Mouse (Mus musculus) spleen, adult 18-20 months (tissue): Measurements from ENCODE around the gene Setd5.

Experiments
- DNase-seq, 2 experiments: peaks; one replicate each; pipeline ENCODE4 v3.0.0; 2022; ENCODE audit warnings: mixed read lengths in 2 of 2

Gene Setd5

DNA sequence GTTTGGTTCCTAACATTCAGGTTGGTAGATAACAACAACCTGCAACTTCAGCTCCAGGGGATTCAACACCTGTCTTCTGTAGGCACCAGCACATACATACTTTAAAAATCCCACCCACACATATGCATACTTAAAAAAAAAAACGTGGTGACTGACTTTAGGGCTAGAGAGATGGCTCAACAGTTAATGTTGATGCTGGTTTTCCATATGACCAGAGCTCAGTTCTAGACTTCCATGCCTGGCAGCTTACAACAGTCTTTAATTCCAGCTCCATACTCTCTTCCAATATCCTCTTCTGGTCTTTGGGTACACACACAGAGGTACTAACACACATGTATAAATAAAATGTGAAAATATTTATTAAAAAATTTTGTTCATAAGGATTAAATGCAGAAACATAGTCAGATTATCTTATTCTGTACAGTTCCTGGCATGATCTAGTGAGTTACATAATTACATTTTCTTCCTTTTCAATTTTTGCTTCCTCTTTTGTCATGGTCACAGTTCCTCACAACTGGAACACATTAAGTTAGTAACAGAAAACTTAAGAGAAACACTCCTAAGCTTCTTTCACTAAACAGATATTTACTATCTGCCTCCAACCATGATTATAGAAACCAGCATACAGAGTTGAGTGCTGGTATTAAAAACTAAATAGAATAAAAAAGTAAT, 16.1 kb upstream of the Setd5 start:
- DNase-seq: no peak

DNA sequence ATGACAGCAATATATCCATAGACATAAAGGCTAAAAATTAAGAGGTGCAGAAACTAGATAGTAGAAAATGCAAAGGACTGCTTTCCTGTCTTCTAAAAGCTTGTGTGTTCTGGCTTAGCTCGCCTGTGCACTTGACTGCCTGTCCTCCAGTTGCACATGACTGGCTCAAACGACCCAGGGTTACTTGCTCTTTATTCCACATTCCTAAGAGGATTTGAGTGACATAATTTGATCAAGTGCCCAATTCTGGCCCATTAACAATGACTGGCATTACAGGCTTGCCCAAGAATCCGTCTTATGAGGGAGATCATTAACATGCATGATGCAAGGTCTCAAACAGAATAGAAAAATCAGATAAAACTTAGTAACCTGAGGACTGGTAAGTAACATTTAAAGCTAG, 14.9 kb upstream of the Setd5 start:
- DNase-seq: no peak

DNA sequence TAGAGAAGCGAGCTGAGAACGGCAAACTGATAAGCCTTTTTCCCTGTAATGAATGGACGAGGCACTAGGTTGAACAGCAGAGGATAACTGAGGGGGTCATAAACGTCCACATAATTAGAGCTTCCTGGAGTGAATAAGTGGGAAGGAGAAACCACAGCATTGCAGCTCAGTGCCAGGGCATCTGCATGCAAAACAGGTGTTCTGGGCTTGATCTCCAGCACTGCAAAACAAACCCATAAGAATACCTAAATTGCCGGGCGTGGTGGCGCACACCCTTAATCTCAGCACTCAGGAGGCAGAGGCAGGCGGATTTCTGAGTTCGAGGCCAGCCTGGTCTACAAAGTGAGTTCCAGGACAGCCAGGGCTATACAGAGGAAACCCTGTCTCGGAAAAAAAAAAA, 13.8 kb upstream of the Setd5 start:
- no peak for DNase-seq

DNA sequence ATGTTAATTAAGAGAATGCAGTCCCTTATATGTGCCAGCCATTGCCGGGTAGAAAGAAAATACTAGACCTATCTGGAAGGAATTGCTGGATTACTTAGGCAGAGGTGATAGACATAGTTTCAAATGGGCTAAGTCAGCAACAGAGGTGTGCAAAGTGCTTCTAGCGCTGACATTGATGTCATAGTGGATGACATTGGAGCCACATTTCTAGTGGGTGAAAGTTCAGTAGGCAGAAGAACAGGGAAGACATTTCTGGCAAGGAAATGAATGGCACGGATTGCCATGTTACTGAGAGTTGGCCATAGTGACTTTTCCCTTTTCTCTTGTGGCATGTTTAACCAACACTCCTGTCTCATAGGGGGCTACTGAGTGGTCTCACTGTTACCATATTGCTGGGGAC, 12.0 kb upstream of the Setd5 start:
- DNase-seq: no peak

DNA sequence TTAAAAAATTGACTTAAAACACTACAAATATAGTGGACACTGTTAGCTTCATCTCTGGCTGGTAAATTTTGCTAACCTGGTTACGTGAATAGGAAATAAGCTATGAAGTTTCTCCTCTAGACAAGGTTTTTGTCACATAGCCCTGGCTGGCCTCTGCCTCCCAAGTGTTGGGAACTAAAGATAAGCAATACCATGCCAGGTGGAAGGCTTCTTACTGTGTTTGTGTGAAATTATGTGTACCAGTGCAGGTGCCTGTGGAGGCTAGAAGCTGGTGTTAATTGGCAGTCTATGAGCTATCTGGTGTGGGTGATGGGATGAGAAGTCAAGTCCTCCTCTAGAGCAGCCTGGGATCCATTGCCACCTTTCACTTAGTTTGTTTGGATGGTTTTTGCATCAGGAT, 8.0 kb upstream of the Setd5 start:
- DNase-seq: no peak

DNA sequence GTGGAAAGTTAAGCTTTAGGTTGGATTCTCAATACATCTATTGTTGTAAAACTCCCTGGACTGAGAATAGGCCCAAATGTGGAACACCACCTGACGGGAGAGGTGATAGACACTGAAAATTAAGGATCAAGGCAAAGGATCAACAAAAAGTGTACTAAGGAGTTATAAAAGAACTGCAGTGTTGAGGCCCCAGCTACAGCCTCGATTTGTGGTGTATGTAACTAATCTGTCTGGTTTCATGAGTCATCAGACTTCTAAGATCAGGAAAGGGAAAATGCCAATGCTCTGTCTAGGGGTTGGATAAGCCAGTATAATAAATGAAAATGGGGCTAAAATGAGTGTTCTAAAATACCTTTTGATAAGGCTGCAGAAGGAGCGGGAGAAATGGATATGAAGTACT, 1.9 kb upstream of the Setd5 start:
- no peak for DNase-seq

DNA sequence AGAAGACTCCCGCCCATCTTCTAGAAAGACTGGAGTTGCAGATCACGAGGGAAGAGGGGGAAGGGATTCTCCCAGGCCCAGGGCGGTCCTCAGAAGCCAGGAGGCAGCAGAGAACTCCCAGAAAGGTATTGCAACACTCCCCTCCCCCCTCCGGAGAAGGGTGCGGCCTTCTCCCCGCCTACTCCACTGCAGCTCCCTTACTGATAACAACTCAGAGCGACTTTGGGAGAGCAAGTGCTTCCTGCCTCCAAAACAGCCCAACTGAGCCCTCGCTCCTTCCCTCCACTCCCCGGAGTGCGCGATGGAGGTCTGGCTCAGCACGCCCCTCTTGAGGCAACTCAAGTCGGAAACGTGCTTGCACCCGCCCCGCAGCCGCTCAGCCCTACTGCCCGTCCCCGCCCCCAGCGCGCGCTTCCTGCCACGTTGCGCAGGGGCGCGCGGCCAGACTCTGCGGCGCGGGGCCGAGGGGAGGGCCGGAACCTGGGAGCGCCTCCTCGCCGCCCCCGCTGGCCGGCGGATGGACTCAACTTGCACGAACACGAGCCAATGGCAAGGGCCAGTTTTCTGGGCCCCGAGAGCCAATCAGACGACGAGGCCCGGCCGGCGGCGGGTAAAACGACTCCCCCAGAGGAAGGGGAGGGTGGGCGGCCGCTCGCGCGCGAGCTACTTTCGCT, 1.0 kb upstream of the Setd5 start:
- DNase-seq: peak; percentile 91 to 93

DNA sequence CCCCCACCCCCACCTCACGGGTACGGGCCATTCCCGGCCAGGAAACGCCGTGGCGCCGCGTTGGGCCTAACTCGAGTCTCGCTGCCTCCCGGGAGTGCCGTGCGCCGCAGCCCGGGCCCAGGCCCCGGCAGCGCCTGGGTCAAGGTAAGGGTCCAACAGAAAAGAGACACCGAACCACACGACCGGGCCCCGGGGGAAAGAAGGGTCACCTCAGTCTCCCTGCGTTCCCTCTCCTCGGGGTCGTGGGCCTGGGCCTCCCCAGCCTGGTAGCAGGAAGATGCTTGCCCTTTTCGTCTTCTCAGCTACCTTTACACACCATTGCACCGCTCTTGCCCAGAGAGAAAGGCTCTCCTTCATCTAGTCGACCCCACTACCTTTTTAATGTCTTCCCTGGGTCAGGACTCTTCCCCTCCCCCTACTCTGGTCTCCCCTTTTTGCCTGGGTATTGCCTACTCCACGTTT, 435 bp downstream of the Setd5 start:
- DNase-seq: no peak

DNA sequence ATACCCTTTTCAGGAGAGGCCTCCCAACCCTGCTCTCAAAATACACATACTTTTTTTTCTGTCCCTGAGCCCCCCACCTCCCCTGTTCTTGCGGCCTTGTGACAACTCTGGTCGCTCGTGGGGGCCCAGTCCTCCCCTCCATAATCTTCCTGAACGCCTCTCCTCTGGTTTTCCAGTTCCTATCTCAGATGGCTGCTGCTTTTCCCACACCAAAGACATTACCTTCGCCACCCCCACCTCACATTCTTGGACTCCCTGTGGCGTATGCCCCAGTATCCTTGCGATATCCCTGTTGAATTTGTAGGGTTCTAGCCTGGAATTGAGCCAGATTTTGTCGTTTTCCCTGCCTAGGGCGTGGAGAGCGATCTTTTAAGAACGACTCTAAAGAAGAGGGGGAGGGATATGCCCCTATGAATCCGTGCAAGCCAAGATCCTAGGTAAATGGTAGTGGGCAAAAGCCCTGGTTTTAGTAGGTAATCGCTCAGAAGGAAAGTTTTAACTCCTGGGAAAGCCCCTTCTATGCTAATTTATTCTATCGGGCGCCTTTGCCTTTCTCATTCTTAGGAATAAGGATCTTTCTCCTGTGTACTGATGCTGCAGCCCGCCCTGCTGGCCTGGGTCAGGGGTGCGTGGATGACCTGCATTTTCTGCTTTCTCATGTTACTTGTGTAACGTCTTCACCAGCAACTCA, 1.0 kb downstream of the Setd5 start:
- DNase-seq: peak in 1 of 2 experiments; percentile 18

DNA sequence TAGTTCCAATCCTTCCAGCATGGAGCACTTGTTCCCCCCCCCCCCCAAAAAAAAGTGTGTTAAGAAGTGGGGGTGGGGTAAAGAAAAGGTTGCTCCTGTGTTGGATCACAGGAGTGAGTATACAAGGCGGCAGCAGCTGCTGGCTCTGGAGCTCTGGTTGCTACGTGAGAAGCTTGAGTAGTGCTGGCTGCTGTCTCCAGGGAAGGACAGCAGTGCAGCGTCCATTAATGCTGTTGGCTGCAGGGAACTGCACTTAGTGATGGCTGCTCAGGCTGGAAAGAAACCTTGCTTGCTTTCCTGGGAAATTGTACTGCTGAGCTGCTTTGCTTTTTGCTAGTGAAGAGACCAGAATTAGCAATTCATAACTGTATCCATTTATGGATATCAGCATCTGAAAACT, 2.3 kb downstream of the Setd5 start:
- no peak for DNase-seq

DNA sequence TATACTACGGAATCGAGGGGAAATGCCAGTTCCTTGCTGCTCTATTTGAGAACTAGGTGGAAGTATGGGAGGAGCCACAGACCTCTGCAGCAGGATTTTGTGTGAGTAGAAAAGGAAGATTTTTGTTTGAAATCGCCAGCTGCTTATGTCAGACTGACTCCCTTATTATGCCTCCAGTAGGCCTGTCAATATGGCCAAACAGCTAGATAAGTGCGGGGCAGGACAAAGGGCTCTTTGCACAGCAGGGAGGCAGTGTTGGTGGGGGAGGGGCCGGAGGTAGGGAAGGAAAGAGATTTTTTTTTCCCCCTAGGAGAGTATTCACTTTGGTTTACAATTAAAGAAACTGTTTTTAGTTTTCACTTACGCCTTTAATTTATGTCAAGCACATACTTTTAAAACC, 5.1 kb downstream of the Setd5 start:
- DNase-seq: no peak

DNA sequence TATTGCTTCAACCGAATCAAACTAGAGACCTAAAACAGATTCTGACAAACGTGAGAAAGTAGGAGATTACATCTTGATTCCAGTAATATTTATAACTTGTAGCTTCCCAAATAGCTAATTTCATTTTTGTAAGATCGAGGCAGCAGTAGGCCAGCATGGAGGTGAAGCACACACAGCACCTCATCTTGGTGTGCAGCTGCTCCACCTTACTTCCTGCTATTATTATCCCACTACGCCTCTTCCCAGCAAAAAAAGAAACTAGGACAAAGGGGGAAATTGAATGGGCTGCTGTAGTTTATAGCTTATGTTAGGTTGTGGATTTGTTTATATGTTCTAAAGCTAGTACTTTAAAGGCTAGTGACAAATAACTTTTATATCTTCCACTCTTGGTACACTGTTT, 7.4 kb downstream of the Setd5 start:
- DNase-seq: no peak

DNA sequence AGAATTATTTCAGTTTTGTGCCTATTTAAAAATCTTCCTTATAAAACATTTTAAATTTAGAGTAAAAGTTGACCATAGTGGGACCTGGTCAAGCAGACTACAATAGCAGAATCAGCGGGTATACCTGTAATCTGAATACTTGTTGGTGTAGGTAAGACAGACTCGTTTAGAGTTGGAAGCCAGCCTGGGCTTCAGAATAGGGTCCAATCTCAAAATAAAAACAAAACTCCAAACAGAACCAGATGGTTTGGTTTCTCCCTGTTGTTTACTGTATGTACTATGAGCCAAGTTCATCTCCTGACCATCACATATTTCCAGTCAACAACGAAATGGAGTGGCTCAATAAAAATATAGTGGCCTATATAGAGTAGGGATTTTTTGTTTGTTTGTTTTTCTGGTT, 16.0 kb downstream of the Setd5 start:
- DNase-seq: no peak

DNA sequence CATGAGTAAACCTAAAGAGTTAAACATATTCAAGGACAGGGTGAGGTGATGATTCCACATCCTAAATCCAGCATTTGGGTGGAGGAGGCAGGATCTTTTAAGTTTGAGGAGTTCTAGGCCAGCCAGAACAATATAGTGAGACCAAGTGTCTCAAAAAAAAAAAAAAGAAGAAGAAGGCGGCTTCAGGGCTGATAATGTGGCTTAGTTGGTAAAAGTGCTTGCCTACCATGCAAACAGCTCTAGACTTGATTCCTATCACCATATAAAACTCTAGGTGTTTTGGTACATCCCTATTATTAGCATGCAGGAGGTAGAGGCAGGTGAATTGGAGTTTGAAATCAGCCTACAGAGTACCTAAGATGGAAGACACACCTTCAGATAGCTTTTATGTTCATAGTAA, 18.4 kb downstream of the Setd5 start:
- no peak for DNase-seq

DNA sequence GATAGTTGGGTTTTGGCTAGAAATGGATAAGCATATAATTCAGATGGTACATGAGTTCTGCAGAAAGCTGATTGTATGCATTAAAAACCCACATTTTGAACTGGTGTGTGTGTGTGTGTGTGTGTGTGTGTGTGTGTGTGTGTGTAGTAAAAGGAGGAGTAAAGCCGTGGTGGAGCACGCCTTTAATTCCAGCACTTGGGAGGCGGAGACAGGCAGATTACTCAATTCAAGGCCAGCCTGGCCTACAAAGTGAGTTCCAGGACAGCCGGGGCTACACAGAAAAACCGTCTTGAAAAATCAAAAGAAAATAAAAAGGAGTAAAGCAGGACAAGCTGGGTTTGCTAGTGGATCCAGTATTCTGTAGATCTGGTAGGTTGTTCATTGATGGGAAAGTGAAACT, 20.5 kb downstream of the Setd5 start:
- DNase-seq: no peak

DNA sequence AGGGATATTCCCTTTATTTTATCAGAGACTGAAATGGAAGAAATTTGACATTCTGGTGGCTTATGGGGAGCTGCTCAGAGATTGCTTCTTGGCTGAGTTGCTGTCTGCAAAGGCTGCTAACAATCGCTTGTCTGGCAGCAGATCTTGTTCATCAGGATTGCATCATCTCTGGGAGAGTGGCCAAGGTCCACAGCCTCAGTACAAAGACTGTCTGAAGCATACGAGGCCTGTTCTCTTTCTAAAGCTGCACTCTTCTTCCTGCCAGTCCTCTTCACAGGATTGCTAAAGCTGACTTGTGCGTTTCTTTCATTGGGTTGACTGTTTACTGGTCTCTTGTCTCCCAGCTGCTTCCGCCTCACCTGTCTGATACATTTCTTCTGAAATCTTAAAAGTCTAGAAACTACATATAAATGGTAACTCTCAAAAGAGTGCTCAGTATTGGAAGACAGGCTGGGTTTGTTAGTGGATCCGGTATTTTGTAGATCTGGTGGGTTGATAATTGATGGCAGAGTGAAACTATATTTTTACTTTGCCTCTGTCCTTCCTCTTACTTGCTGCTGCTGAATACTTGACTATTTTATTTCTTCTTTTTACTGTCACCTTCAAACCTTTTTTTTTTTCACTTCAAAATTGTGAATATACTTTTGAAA, 22.6 kb downstream of the Setd5 start:
- DNase-seq: peak in 1 of 2 experiments; percentile 30

DNA sequence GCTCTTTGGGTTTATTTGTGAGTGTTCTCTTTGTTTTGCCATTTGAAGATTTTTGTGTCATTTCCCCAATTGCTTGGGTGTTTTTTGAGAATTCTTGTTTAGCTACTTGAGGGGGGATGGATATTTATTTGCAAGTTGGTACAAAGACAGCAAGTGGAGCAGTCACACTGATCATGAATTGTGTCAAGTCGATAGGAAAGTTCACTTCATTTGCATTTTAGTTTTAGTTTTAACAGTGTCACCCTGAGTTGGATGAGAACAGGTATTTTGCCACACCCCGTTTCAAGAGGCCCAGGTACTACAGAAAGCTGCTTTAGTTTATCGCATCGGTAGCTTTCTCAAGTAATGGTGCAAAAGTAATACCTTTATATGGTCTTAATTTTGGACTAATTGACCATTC, 25.4 kb downstream of the Setd5 start:
- DNase-seq: no peak

DNA sequence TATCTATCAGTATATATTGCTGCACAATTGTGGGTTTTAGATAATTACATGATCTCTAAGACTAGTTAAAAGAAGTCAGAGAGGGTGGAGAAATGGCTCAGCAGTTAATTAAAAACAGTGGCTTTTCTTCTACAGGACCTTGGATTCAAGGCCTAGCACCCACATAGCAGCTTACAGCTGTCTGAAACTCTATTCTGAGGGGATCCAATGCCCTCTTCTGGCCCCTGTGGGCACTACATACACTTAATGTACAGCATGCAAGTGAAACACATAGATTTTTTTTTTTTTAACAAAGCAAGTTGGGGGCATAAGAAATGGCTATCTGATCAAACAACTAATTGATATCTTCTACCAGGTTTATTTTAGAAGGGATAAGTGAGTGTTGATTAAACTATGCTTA, 26.6 kb downstream of the Setd5 start:
- peak; percentile 41 to 70 for DNase-seq

DNA sequence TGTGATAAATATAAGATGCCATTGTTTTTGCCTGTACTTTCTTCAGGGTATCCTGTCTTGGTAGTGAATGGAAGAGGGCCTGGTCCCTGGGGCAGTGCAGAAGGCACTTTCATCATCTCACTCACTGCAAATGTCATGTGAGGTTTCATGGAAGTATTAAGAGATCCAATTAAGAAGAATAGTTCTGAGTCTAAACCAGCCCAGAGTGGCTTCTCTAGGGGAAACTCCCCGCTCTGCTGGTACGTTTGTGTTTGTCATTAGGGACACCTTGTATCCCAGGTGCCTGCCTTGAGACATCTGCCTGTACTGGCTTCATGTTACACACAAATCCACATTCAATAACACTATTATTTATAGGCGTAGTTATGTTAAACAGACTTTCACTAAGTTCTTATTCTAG, 32.2 kb downstream of the Setd5 start:
- DNase-seq: no peak

DNA sequence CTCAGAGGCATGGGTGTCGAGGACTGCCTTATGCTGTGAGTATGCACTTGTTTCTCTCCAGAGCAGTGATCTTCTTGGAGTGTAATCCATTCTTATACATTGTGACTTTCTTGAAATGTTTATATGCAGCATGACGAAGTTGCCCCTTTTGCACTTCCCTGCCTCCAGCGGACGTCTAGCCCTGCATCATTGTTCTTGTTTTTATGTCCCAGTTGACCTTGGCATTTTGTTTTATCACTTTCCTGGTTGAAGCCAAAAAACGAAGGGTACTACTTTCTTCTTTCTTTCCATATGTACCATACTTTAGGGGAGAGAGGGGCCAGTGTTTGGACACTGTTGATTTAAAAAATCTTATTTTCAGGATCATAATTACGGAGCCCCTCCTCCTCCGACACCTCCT, 32.8 kb downstream of the Setd5 start:
- no peak for DNase-seq

DNA sequence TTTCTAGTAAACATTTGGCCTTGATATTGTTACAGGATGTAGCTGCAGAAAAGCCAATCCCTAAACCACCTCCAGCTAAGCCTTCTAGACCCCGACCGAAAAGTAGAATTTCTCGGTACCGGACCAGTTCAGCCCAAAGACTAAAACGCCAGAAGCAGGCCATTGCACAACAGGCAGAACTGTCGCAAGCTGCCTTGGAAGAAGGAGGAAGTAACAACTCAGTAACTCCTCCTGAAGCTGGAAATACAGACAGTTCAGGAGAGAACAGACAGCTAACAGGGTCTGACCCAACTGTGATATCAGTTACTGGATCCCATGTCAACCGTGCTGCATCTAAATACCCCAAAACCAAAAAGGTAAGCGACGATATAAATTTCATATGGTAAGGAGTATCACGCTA, 43.6 kb downstream of the Setd5 start:
- DNase-seq: no peak

DNA sequence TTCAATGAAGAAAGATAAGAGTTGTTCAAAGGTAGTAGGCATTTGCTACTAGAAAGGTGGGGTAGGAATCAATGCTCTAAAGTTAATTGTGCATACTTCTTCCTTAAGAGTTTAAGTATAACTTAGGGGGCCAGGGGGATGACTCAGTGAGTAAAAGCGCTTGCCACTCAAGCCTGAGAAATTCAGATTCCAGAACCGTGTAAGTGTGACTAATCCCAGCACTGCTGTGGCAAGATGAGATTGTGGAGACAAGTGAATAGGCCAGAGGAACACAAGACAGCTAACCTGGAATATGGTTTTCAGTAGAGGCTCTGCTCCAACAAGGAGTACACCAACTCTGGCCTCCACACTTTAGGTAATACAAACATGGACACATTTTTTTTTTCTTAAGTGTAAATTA, 56.2 kb downstream of the Setd5 start:
- DNase-seq: no peak

DNA sequence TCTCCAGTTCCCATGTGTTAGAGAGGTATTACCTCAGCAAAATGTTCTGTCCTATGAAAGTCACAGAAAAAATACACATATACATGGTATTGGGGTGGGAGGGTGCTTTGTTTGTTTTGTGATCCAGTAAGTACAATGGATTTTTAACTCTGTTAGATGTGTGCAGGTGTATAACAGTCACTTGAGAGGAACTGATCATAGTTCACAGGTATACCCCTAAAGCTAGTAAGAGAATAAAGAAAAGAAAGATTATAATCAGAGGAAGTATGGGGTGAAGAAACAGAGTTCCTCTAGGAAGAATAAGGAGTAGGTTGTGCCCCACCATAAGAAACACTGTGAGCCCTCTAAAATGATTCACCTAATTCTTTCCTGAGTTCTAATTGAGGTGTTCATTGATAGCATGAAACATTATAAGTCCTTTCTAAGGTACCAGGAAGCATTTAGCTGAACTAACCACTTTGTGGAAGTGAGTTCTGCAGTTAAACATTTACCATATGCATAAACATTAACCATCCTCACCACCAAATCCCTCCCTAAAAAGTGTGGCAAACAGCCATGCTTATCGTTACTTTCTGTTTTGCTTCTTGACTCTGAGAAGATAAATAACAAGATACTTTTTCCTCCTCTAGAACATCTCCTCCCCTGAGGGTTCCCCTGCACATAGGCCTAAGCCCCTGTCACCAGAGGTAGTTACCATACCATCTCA, 64.4 kb downstream of the Setd5 start:
- DNase-seq: no peak
